Mouse (Mus musculus) CH12.LX (cell line): ENCODE results near the gene Hipk3.

Experiments used
- CHD2 ChIP-seq: IDR thresholded peaks from 2 replicates; pipeline ENCODE4 v1.6.1; 2011; ENCODE audit warnings: low read length, improper control_type of control experiment
- CTCF ChIP-seq, 2 experiments: IDR thresholded peaks in 1 of 2; conservative IDR thresholded peaks in 1 of 2; 2 replicates each; pipeline ENCODE4 v1.5.1; 2011 to 2012; ENCODE audit warnings: low read depth in 2 of 2, low read length in 2 of 2, improper control_type of control experiment in 1 of 2, inconsistent platforms in 1 of 2, mild to moderate bottlenecking in 1 of 2, moderate library complexity in 1 of 2
- E2F4 ChIP-seq: IDR thresholded peaks from 2 replicates; pipeline ENCODE4 v1.6.1; 2011; ENCODE audit warnings: low read depth, low read length, improper control_type of control experiment; ENCODE audit not compliant: insufficient replicate concordance
- EP300 ChIP-seq: IDR thresholded peaks from 2 replicates; pipeline ENCODE4 v1.6.1; 2011; ENCODE audit warnings: low read length, improper control_type of control experiment
- HCFC1 ChIP-seq: IDR thresholded peaks from 2 replicates; pipeline ENCODE4 v1.6.1; 2012; ENCODE audit warnings: low read depth, mild to moderate bottlenecking, inconsistent platforms, low read length, improper control_type of control experiment
- MAZ ChIP-seq: IDR thresholded peaks from 2 replicates; pipeline ENCODE4 v1.6.1; 2012; ENCODE audit warnings: low read depth, mild to moderate bottlenecking, inconsistent platforms, low read length, improper control_type of control experiment, moderate library complexity
- NELFE ChIP-seq: IDR thresholded peaks from 2 replicates; pipeline ENCODE4 v1.6.1; 2011; ENCODE audit warnings: low read depth, low read length, improper control_type of control experiment
- POLR2A ChIP-seq: IDR thresholded peaks from 2 replicates; pipeline ENCODE4 v1.6.1; 2011; ENCODE audit warnings: low read depth, mild to moderate bottlenecking, improper control_type of control experiment, low read length
- SMC3 ChIP-seq: IDR thresholded peaks from 2 replicates; pipeline ENCODE4 v1.6.1; 2011; ENCODE audit warnings: low read depth, low read length, improper control_type of control experiment
- UBTF ChIP-seq: IDR thresholded peaks from 2 replicates; pipeline ENCODE4 v1.6.1; 2012; ENCODE audit warnings: low read depth, mild to moderate bottlenecking, inconsistent platforms, low read length, improper control_type of control experiment, moderate library complexity

DNA sequence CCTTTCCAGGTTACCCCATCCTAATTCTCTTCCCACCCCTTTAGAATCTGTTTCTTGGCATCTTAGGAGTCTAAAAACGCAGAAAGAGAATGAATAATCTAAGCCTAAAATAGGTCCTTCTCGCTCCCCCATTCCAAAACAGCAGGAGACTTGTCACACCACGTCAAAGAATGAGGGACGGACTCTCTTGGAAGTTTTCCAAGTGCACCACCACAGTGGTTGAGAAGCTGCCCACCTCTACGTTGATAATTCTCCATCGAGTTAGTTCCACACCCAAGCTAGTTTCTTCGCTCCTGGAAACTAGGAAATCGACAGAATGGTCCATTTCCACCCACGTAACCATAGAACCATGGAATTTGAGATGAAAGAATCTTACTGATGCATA is 547 bp upstream of the Hipk3 start:
- TF ChIP-seq POLR2A, result no peak
- no peak for TF ChIP-seq E2F4
- TF ChIP-seq MAZ, result no peak
- no peak for TF ChIP-seq SMC3
- TF ChIP-seq CTCF (conservative IDR thresholded peaks at IDR 0.05 in 1 of 2, IDR thresholded peaks at IDR 0.05 in 1 of 2; ENCODE audit: low read depth in 2 of 2, low read length in 2 of 2), result no peak
- no peak for TF ChIP-seq CHD2
- TF ChIP-seq UBTF, result no peak
- no peak for TF ChIP-seq NELFE
- TF ChIP-seq EP300, result no peak
- no peak for TF ChIP-seq HCFC1
